Mouse (Mus musculus): ENCODE measurements around the gene Scai. TPM values are rescaled to one million over a fixed set of nuclear protein-coding genes. Genes with fewer than 3 reads are reported as not detected.
"Not testable (repeated sequence)": the region's sequence is repeated elsewhere in the genome, so short reads cannot be mapped to it uniquely, and the experiment has no call there.

Gene Scai
- polyA plus RNA-seq, 1 experiment: 0.24 TPM

GRCm38 (mm10) chr2:39142357-39142948, 48.1 kb downstream of the Scai start:
- 88% methylated on average over 3 of the region's 3 CpGs for WGBS
- DNase-seq (ENCODE audit: low read depth, low spot score): no peak

- 83% methylated on average over 7 of the region's 7 CpGs for WGBS
- DNase-seq (ENCODE audit: low read depth, low spot score): no peak
Measured at GRCm38 (mm10) chr2:39140586-39141455, 49.7 kb downstream of the Scai start.

- WGBS: 83% methylated on average over 3 of the region's 3 CpGs
- DNase-seq (ENCODE audit: low read depth, low spot score): no peak
Measured at GRCm38 (mm10) chr2:39129526-39130326, 60.8 kb downstream of the Scai start.

GRCm38 (mm10) chr2:39124167-39124566, 66.4 kb downstream of the Scai start:
- WGBS: 31% methylated on average over 5 of the region's 5 CpGs

GRCm38 (mm10) chr2:39121137-39121536, 69.4 kb downstream of the Scai start:
- WGBS: 39% methylated on average over 5 of the region's 5 CpGs

More at GRCm38 (mm10) chr2:39124167-39124566, 66.4 kb downstream of the Scai start:
- DNase-seq (ENCODE audit: low read depth, low spot score): no peak

GRCm38 (mm10) chr2:39116583-39116982, 74.0 kb downstream of the Scai start:
- WGBS: 89% methylated on average over 2 of the region's 2 CpGs
- DNase-seq (ENCODE audit: low read depth, low spot score): no peak

More at GRCm38 (mm10) chr2:39121137-39121536, 69.4 kb downstream of the Scai start:
- no peak for DNase-seq (ENCODE audit: low read depth, low spot score)

- 95% methylated on average over 7 of the region's 7 CpGs for WGBS
Measured at GRCm38 (mm10) chr2:39114093-39114492, 76.4 kb downstream of the Scai start.

GRCm38 (mm10) chr2:39110514-39110913, 80.0 kb downstream of the Scai start:
- no peak for DNase-seq (ENCODE audit: low read depth, low spot score)

More at GRCm38 (mm10) chr2:39114093-39114492, 76.4 kb downstream of the Scai start:
- no peak for DNase-seq (ENCODE audit: low read depth, low spot score)

- DNase-seq (ENCODE audit: low read depth, low spot score): not testable (repeated sequence)
Measured at GRCm38 (mm10) chr2:39109712-39110111, 80.8 kb downstream of the Scai start.

- WGBS: 95% methylated on average over 1 of the region's 1 CpGs
- not testable (repeated sequence) for DNase-seq (ENCODE audit: low read depth, low spot score)
Measured at GRCm38 (mm10) chr2:39099951-39100350, 90.6 kb downstream of the Scai start.

- DNase-seq (ENCODE audit: low read depth, low spot score): no peak
Measured at GRCm38 (mm10) chr2:39097993-39098392, 92.5 kb downstream of the Scai start.

- 77% methylated on average over 1 of the region's 1 CpGs for WGBS
Measured at GRCm38 (mm10) chr2:39091966-39092365, 98.6 kb downstream of the Scai start.

GRCm38 (mm10) chr2:39082706-39083105, 107.8 kb downstream of the Scai start:
- WGBS: 90% methylated on average over 3 of the region's 3 CpGs
- DNase-seq (ENCODE audit: low read depth, low spot score): no peak

More at GRCm38 (mm10) chr2:39091966-39092365, 98.6 kb downstream of the Scai start:
- DNase-seq (ENCODE audit: low read depth, low spot score): no peak

- no peak for DNase-seq (ENCODE audit: low read depth, low spot score)
Measured at GRCm38 (mm10) chr2:39070666-39071065, 119.9 kb downstream of the Scai start.

- no peak for DNase-seq (ENCODE audit: low read depth, low spot score)
- 51% methylated on average over 1 of the region's 1 CpGs for WGBS
Measured at GRCm38 (mm10) chr2:39069096-39069495, 121.4 kb downstream of the Scai start.

GRCm38 (mm10) chr2:39065400-39065987, 125.0 kb downstream of the Scai start, which contains the start of gene Golga1:
TSS of gene Golga1 (minus strand) at chr2:39065541.
- peak; percentile 63 for DNase-seq (ENCODE audit: low read depth, low spot score)
- under 1% methylated on average over 50 of the region's 50 CpGs for WGBS

GRCm38 (mm10) chr2:39064687-39065399, 125.7 kb downstream of the Scai start:
- no peak for DNase-seq (ENCODE audit: low read depth, low spot score)
- WGBS: 1% methylated on average over 25 of the region's 25 CpGs

- 100% methylated on average over 1 of the region's 1 CpGs for WGBS
- no peak for DNase-seq (ENCODE audit: low read depth, low spot score)
Measured at GRCm38 (mm10) chr2:39048515-39048914, 142.0 kb downstream of the Scai start.

GRCm38 (mm10) chr2:39040215-39040614, 150.3 kb downstream of the Scai start:
- no peak for DNase-seq (ENCODE audit: low read depth, low spot score)
- 98% methylated on average over 1 of the region's 1 CpGs for WGBS
